Mouse (Mus musculus) limb, embryonic 14.5 days (tissue): ENCODE measurements around the gene Dnajb6. TPM values are rescaled to one million over a fixed set of nuclear protein-coding genes. Genes with fewer than 3 reads are reported as not detected.

Source experiments
- ATAC-seq: fragments of 200-750 bp; cut with Nextera tagmentation; 2 replicates; pipeline ENCODE4 v1.8.0; 2017; ENCODE audit warnings: low read depth, moderate number of reproducible peaks, moderate TSS enrichment; ENCODE audit not compliant: low FRiP score
- DNase-seq: peaks from one replicate; pipeline ENCODE4 v3.0.0-alpha.2; 2015; ENCODE audit warnings: low spot score
- H3K27ac ChIP-seq: fragments of 300-500 bp; sonication (generic); replicated peaks from 2 replicates; pipeline ENCODE4 v1.5.1; 2014; ENCODE audit warnings: low read depth, mild to moderate bottlenecking, low read length, moderate library complexity, mixed read lengths
- H3K27me3 ChIP-seq: fragments of 300-500 bp; sonication (generic); 2 replicates; pipeline ENCODE4 v1.6.1; 2014; ENCODE audit warnings: low read length, mixed read lengths; ENCODE audit not compliant: control insufficient read depth, insufficient read depth
- H3K36me3 ChIP-seq: fragments of 300-500 bp; sonication (generic); 2 replicates; pipeline ENCODE4 v1.6.1; 2014; ENCODE audit warnings: mild to moderate bottlenecking, low read length, moderate library complexity, mixed read lengths; ENCODE audit not compliant: control insufficient read depth, insufficient read depth
- H3K4me1 ChIP-seq: fragments of 300-500 bp; sonication (generic); 2 replicates; pipeline ENCODE4 v1.6.1; 2014; ENCODE audit warnings: antibody characterized with exemption, low read length, mixed read lengths; ENCODE audit not compliant: control insufficient read depth, insufficient read depth
- H3K4me2 ChIP-seq: fragments of 300-500 bp; sonication (generic); replicated peaks from 2 replicates; pipeline ENCODE4 v1.6.1; 2014; ENCODE audit warnings: low read depth, mild to moderate bottlenecking, low read length, moderate library complexity; ENCODE audit not compliant: severe bottlenecking
- H3K4me3 ChIP-seq: fragments of 300-500 bp; sonication (generic); replicated peaks from 2 replicates; pipeline ENCODE4 v1.5.1; 2014; ENCODE audit warnings: low read length
- H3K9ac ChIP-seq: fragments of 300-500 bp; sonication (generic); 2 replicates; pipeline ENCODE4 v1.6.1; 2014; ENCODE audit warnings: mild to moderate bottlenecking, low read depth, low read length, moderate library complexity; ENCODE audit not compliant: severe bottlenecking
- H3K9me3 ChIP-seq: fragments of 300-500 bp; sonication (generic); 2 replicates; pipeline ENCODE4 v1.6.1; 2016; ENCODE audit warnings: low read length; ENCODE audit not compliant: control insufficient read depth
- POLR2A ChIP-seq: fragments of 200-500 bp; IDR thresholded peaks from 2 replicates; pipeline ENCODE4 v1.8.0; 2012; ENCODE audit warnings: inconsistent platforms, mild to moderate bottlenecking, moderate library complexity, borderline replicate concordance; ENCODE audit not compliant: insufficient read depth, insufficient read length; ENCODE audit errors: extremely low read depth
- WGBS: fragments of 180-500 bp; shearing (Covaris S2); extraction: QIAGEN DNeasy Blood & Tissue Kit; methylation state at CpG from one replicate; pipeline ENCODE4 v1.1.7; 2014; 5-methylcytosine and 5-hydroxymethylcytosine counted together
- polyA plus RNA-seq, 2 experiments: library from polyadenylated mRNA; depleted of rRNA in 1 of 2; stranded (reverse) in 1 of 2; unstranded in 1 of 2; fragments of >200 nt; fragmentation: Nextera tagmentation in 1 of 2; extraction: Ambion mirVana in 1 of 2; gene quantifications; 2 replicates each; pipeline versions ENCODE4 v1.2.1 to v1.2.3; 2012 to 2014

Gene Dnajb6
- polyA plus RNA-seq, 2 experiments: 96.9 to 123 TPM

- ATAC-seq: no peak
- no peaks in the 10 kb centered on the region for H3K27me3 ChIP-seq
- H3K4me1 ChIP-seq: no peaks in the 10 kb centered on the region
- no peaks in the 10 kb centered on the region for H3K36me3 ChIP-seq
- H3K9me3 ChIP-seq: no peaks in the 10 kb centered on the region
- DNase-seq: no peak
- H3K4me3 ChIP-seq: no peak overlapping the region
- no peak overlapping the region for H3K4me2 ChIP-seq
- TF ChIP-seq POLR2A: no peak
- no peak overlapping the region for H3K27ac ChIP-seq
- no peak overlapping the region for H3K9ac ChIP-seq
- WGBS: 97% methylated on average over 5 of the region's 5 CpGs
Measured at GRCm38 (mm10) chr5:29816523-29817242, 81.2 kb downstream of the Dnajb6 start.

- TF ChIP-seq POLR2A: no peak
- Histone ChIP-seq H3K4me2 (no peak overlapping the region), H3K4me1 (no peaks in the 10 kb centered on the region), H3K27me3 (no peaks in the 10 kb centered on the region), H3K36me3 (no peaks in the 10 kb centered on the region), H3K27ac (no peak overlapping the region), H3K9me3 (no peaks in the 10 kb centered on the region), H3K9ac (no peak overlapping the region), H3K4me3 (no peak overlapping the region)
- no peak for ATAC-seq
- DNase-seq: no peak
- 89% methylated on average over 5 of the region's 5 CpGs for WGBS
Measured at GRCm38 (mm10) chr5:29817400-29817799, 81.9 kb downstream of the Dnajb6 start.

- Histone ChIP-seq H3K36me3 (no peaks in the 10 kb centered on the region), H3K9me3 (no peaks in the 10 kb centered on the region), H3K4me1 (no peaks in the 10 kb centered on the region), H3K9ac (no peak overlapping the region), H3K4me2 (no peak overlapping the region), H3K4me3 (no peak overlapping the region), H3K27ac (no peak overlapping the region), H3K27me3 (no peaks in the 10 kb centered on the region)
- WGBS: 89% methylated on average over 4 of the region's 4 CpGs
- DNase-seq (no peak), ATAC-seq (no peak)
- TF ChIP-seq POLR2A: no peak
Measured at GRCm38 (mm10) chr5:29818287-29818686, 82.8 kb downstream of the Dnajb6 start.

- Histone ChIP-seq H3K4me2 (no peak overlapping the region), H3K9me3 (no peaks in the 10 kb centered on the region), H3K4me1 (0 out of 2 replicates have a peak, but pooled peaks cover 3% of the 10 kb centered on the region), H3K27me3 (no peaks in the 10 kb centered on the region), H3K27ac (no peak overlapping the region), H3K4me3 (no peak overlapping the region), H3K36me3 (no peaks in the 10 kb centered on the region), H3K9ac (no peak overlapping the region)
- ATAC-seq: no peak
- WGBS: 30% methylated on average over 3 of the region's 3 CpGs
- TF ChIP-seq POLR2A: no peak
- peak; percentile 62 for DNase-seq
Measured at GRCm38 (mm10) chr5:29824796-29825195, 89.3 kb downstream of the Dnajb6 start.

- Histone ChIP-seq H3K27me3 (no peaks in the 10 kb centered on the region), H3K9ac (no peak overlapping the region), H3K4me2 (no peak overlapping the region), H3K4me1 (0 out of 2 replicates have a peak, but pooled peaks cover 3% of the 10 kb centered on the region), H3K4me3 (no peak overlapping the region), H3K9me3 (no peaks in the 10 kb centered on the region), H3K27ac (no peak overlapping the region), H3K36me3 (no peaks in the 10 kb centered on the region)
- WGBS: 17% methylated on average over 4 of the region's 4 CpGs
- no peak for TF ChIP-seq POLR2A
- peak; percentile 26; the same call in 1 of the 2 replicates for ATAC-seq
- peak; percentile 79 for DNase-seq
Measured at GRCm38 (mm10) chr5:29826780-29827179, 91.3 kb downstream of the Dnajb6 start.
